Mouse (Mus musculus): ENCODE measurements around the gene Sh3bgrl3.

DNA sequence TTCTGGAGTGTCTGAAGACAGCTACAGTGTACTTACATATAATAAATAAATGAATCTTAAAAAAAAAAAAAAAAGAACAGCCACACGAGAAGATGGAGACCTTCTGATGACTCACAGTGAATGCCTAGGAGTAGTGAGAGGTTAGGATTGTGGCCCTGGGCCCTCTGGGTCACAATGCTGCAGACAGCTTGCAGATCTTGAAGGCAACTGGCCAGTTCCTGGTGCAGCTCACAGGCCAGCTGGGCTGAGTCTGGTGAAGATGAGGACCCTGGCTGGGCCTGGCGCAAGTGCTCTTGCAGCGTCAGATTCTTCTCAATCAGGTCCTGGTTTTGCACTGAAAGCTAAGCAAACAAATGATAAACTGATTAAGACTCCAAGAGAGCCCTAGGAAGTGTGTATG is 3.5 kb upstream of the Sh3bgrl3 start:
- TF ChIP-seq CTCF (IDR thresholded peaks at IDR 0.05; ENCODE audit: borderline replicate concordance, insufficient read depth, low read depth, low read length), result no peak
- no peak for TF ChIP-seq POLR2A (IDR thresholded peaks at IDR 0.05; ENCODE audit: borderline replicate concordance, insufficient read depth, low read length)

Measured in cerebellum, adult 2 months (tissue).